Mouse (Mus musculus) forelimb bud, embryonic 11.5 days (tissue): ENCODE results near the gene Gfra1.

Experiments
- DNase-seq: peaks from one replicate; pipeline ENCODE4 v3.0.0-alpha.2; 2012; ENCODE audit warnings: low read depth, low spot score

The Gfra1 gene

DNA sequence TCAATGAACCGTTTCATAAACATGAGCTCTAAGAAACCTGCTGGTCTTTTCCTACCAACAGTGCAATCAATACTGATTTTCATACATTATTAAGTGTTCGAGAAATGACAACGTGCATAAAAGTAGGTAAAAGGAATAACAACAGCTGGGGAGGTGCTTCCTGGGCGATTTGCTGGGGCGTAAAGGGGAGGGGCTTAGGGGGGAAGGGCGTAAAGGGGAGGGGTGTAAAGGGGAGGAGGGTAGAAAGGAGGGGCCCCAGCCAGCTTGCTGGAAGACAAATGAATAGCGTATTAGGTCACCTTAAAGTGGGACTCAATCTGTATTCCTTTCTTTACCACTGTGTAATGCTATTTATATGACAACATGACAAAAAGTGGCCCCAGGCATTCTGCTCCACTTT, 13.9 kb downstream of the Gfra1 start:
- DNase-seq: no peak

GRCm38 (mm10) chr19:58441246-58441645, 14.5 kb downstream of the Gfra1 start:
- no peak for DNase-seq

DNA sequence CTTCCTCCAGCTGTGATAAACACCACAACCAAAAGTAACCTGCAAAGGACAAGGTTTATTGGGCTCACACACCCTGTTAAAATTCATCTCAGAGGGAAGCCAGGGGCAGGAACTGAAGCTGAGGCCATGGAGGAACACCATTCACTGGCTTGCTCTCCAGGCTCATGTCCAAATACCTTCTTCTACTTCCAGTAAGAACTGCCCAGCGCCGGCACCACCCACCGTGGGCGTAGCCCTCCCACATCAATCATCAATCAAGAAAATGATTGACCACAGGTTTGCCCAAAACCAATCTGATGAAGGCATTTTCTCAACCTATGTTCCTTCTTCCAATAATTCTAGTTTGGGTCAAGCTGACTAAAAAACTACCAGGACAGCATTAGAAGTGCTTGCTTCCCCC, 16.9 kb downstream of the Gfra1 start:
- DNase-seq: no peak

DNA sequence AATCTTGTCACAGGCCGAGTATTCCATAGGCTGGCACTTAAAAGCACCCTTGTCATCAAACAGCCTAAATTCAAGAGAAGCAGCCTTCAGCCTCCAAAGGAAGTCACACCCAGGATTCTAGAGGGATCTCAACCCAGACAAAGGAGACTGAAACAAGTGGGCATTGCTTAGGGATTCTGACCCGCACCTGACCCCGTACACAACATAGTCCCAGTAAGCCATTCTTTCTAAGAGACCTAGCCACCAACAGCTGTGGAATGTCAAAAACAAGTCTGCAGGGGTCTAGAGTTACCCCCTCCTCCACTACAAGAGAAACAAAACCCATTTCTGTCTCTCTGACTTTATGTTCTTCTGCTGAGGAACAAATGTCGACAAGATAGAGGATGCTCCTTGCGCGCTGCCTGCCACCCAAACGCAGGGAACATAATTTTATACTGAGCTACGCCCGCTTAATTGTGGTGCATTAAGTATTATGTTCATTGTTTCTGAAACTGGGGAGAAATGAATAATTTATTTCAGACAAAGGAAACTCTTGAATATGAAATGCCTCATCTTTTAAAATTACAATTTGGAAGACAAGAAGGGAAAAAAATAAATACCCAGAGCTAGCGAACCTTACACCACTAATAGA, 18.2 kb downstream of the Gfra1 start:
- DNase-seq: no peak

DNA sequence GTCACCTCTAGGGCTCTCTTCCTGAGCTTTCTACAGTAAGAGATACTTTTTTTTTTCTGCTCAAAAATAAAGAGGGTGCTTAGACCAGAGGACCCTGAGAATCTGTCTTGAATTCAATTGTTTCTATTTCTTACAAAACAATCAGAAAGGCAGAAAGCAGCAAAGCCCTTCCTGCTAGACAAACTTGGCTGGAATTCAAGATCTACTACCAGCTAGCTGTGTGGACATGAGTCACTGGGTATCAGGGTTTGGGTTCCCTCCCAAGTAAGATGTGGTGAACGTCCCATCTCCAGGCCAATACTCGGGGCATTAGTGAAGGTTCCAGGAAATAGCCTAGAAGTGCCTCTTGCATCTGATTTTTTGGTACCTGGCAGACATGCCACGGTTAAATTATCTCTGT, 18.8 kb downstream of the Gfra1 start:
- no peak for DNase-seq

DNA sequence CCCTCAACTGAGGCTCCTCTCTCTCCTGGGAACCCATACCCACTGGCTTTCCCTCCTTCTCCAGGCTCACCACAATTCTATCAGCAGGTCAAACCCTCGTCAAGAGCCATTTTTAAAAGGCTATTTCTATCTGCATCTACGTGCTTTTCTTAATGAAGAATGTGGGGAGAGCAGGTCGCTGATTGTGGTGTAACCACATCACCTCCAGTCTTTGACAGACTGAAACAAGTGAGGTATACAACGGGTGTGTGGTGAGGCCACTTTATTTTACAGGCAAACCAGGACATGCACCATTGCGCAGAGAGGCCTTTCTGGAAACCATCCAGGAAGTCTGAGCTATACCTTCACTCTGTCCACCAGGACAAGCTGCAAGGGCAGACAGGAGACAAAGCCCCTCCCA, 19.8 kb downstream of the Gfra1 start:
- no peak for DNase-seq

- DNase-seq: no peak
These were observed 22.9 kb downstream of the Gfra1 start for GRCm38 (mm10) chr19:58432840-58433239.

GRCm38 (mm10) chr19:58428546-58428945, 27.2 kb downstream of the Gfra1 start:
- DNase-seq: no peak

DNA sequence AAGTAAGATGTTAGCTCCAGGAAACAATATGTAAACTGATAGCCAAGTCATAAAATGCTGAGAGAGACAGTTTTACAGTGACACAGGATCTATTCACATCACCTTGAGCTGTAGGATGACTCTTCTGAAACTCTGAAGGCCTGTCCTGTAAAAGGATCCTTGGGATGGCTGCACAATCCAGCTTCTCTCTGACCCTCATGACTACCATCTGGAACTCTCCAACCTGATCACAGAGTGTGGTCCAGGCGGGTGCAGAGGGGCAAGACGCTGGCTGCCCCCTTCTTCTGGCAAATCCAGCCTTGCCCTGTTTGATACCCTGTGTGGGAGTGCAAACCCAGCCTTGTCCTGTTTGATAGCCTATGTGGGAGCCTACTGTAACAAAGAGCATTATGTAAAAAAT, 28.4 kb downstream of the Gfra1 start:
- no peak for DNase-seq

- DNase-seq: no peak
These were observed 30.8 kb downstream of the Gfra1 start for GRCm38 (mm10) chr19:58424928-58425327.

DNA sequence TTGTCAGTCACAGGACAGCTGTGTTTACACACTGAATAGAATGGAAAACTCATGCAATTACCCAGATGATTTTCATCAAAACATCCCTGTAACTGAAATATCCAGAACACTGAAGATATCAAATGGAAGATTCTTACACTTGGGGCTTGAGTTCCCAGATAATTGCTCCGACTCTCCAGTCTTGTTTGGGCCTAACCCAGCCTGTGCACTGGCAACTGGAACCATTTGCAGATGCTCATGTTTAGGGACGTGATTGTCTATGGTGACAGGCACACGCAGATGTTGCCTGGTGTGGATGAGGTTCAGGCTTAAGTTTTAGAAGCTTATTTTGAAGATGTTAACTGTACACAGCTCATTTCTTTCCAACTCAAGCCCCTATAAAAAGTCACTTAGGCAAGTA, 31.5 kb downstream of the Gfra1 start:
- no peak for DNase-seq

- DNase-seq: no peak
These were observed 32.7 kb downstream of the Gfra1 start for GRCm38 (mm10) chr19:58422916-58423493.

DNA sequence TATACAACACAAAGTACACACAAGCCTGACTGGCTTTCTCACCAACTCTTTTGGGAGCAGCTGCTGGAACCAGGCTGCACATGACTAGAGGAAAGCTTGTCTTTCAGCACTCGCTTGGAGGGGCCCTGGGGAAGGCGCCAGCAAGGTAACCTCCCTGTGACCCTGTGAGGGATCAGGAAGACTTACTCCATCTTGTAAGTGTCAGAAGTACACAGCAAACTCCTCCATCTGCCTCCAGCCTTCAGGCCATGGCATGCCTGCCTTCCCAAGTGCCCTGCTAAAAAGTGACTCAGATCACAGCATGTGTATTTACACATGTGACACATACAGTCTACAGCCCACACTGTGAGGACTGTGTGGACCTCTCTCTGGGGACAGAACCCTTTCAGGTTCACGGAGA, 36.0 kb downstream of the Gfra1 start:
- DNase-seq: peak; percentile 73

GRCm38 (mm10) chr19:58419278-58419677, 36.4 kb downstream of the Gfra1 start:
- DNase-seq: peak; percentile 27

DNA sequence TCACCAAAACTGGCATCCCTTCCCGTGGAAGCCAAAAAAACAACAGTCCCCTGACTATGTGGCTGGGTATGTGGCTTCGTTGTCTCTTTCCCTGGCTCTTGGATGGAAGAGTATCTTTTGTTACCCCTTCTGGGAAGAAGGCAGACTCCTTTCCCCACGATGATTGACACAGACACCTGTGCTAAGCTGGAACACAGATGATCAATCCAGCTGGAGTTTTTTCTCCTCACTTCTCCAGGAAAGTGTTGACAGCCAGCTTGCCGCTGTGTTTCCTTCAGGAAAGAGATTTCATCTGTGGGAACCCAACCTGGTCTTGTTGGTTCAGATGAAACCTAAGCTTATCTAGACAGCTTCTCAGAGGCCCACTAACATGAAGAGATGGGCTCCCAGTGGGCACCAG, 40.5 kb downstream of the Gfra1 start:
- no peak for DNase-seq

GRCm38 (mm10) chr19:58414733-58415132, 41.0 kb downstream of the Gfra1 start:
- DNase-seq: no peak

- DNase-seq: peak; percentile 49
These were observed 42.4 kb downstream of the Gfra1 start for GRCm38 (mm10) chr19:58413290-58413689.

DNA sequence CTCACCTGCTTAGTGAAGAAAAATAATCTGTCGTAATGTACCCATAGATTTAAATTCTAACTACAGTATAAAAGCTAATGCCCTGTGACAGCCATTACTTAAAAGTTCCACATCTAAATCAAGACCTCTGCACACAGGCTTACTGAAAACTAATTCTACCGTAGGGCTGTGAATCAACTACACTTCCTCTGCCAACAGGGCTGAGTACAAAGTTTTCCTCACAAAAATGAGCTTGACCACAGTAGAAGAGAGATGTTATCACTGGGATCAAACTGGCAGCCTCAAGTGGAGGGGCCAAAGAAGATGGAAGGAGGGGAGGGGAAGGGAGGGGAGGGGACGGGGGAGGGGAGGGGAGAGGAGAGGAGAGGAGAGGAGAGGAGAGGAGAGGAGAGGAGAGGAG, 42.9 kb downstream of the Gfra1 start:
- no peak for DNase-seq

DNA sequence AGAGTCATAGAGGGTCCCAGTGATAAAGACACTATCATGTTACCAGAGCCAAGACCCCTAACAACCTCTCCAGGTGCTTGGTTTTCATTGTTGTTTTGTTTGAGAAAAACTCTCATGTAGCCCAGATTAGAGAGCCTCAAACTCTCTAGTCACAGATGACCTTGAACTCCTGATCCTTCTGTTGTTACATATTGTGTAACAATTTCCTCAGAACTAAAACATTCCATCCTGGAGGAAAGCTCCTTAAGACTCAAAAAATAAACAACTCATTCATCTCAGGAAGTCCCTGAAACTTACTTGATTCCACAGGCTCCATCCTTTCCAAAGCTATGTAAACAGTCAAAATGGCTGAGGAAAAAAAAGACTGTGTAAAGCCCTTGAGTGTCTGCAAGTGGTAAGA, 49.0 kb downstream of the Gfra1 start:
- DNase-seq: no peak

DNA sequence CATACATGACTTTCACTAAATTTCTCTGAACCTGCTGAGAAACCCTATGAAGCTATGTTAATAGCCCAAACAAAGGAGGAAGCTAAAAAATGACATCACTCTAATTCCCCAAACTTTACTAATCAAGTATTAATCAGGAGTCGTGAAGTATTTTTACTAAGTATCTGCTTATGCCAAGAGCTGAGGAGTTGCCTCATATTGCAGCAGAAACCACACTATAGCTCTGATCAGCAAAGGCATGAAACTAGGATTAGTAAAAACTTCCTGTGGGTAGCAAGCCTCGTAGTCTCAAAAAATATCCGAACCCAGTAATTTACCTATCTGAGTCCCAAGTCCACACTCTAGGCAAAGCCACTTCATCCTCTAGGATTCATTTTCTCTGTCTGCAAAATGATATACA, 55.5 kb downstream of the Gfra1 start:
- no peak for DNase-seq

- DNase-seq: no peak
These were observed 56.5 kb downstream of the Gfra1 start for GRCm38 (mm10) chr19:58399166-58399565.

- no peak for DNase-seq
These were observed 59.1 kb downstream of the Gfra1 start for GRCm38 (mm10) chr19:58396604-58396984.

DNA sequence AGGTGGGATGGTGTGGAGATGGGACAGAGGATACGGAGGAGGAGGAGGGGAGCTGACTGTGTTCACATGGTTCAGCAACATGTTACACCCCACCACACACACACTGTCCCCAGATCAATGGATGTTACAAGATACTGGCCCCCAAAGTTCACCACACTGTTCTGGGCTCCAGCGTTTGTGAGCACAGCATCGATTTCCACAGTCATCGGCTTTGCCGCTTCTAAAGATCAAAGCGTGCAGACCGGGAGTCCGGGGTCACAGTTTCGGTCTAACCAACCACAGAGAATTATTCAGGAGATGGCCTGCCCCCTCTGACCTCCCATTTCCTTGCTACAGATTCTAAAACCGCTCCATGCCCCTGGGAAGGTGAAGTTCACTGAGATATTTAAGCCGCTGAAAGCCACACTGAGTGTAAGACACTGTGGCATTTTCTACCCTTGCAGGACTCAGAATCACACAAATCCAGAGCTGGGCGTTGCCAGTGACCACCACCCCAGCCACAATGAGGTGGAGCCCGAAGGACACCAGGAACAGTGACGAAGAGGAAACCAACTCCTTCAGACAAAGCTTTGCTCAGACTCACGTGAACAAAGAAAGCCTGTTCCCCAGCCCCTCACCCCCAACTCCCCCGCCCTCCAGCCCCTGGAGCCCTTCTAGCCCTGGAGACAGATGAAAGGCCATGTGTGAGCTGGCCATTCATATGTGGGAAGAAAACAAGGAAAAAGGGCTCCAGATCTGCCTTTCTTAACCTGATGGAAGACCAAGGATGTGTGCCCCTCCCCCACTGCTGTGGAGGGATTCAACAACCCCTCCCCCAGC, 59.7 kb downstream of the Gfra1 start:
- DNase-seq: peak; percentile 40
